Mouse (Mus musculus) lung, adult 2 months (tissue): ENCODE data around the gene Sgcd.

ENCODE experiments used
- CTCF ChIP-seq: fragments of 200-500 bp; IDR thresholded peaks from 2 replicates; pipeline ENCODE4 v1.5.1; 2011; ENCODE audit warnings: mild to moderate bottlenecking, low read length, control low read depth; ENCODE audit not compliant: insufficient read depth
- POLR2A ChIP-seq: fragments of 200-500 bp; IDR thresholded peaks from 2 replicates; pipeline ENCODE4 v1.6.1; 2011; ENCODE audit warnings: low read depth, mild to moderate bottlenecking, control low read depth, low read length, borderline replicate concordance; ENCODE audit errors: extremely low read depth

DNA sequence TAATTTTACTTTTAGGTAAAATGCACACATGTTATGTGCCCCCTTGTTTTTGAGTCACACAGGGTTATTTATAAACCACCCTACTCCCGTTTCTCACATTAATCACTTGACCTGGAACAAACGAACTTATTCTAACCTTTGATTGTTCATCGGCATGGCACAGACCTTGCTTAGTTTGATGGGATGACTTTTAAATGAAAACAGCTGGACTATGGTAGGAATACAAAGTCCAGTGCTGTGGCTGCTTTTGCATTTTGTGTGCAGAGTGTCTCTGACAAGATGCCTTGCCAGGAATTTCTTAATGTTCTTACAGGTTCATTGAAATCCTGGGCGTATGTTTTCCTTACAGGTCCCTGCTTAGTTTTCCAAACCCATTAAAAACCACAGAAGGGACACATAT, 1049.5 kb downstream of the Sgcd start:
- TF ChIP-seq CTCF (no peak), POLR2A (no peak)
